Mouse (Mus musculus) yolk sac, embryonic 10.5 days (tissue): Measurements from ENCODE around the gene Ccdc54.

Experiments
- DNase-seq: peaks from one replicate; pipeline ENCODE4 v3.0.0-alpha.2; 2017; ENCODE audit warnings: low spot score

Gene Ccdc54

DNA sequence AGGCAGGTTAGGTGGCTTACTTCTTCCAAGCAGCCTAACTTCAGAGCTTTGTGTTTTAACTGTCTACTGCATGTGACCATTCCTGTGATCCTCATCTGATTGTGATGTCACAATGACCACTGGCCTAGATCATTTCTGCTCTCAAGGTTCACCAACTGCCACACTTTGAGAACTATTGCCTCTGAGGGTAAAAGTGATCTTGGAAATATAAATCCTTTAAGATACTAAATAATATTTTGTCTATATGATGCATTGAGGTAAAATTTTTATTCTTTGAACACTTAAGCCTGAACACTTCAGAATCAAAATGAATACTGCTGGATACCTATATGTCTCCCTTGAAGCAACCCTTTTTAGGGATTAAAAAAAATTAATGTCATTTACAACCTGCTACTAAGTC lies at the start of gene Ccdc54:
Ccdc54 (minus strand) TSS at position 101 of the 400 bp plus-strand sequence.
- DNase-seq = no peak

DNA sequence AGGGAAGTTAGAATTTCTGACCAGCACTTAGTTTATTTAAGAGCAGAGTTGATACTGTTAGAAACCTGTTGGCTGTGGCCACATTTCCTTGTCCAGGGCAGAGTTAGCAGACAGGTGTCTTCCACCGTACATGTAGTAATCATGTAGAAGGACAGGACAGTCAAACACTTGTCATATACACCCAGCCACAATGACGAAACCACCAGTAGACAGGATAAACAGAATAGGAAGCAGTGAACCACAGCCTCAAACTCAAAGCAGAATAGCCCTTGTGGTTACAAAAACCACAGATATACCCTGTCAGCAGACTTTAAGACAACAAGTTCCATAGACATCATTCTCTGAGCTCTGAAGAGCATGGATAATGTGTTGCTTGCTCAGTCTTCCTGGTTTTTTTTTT lies 41.6 kb upstream of the Ccdc54 start:
- DNase-seq = no peak

DNA sequence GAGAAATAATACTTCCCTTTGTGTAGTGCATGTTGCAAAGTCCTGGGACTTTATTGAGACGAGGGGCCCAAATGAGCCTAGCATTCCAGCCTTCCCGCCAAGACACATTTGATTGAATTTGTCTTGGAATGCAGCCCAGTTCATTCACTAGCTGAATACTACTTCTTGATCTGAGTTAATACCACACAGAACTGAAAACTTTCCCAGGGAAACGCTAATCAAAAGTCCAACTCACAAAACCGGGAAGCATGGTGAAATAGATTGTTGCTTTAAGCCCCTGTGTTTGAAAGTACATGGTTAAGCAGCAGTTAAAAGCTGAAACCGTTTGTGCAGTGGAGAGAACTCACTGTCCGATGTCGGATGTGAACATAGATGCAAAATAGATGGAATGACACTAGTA lies 24.6 kb upstream of the Ccdc54 start:
- no peak for DNase-seq

DNA sequence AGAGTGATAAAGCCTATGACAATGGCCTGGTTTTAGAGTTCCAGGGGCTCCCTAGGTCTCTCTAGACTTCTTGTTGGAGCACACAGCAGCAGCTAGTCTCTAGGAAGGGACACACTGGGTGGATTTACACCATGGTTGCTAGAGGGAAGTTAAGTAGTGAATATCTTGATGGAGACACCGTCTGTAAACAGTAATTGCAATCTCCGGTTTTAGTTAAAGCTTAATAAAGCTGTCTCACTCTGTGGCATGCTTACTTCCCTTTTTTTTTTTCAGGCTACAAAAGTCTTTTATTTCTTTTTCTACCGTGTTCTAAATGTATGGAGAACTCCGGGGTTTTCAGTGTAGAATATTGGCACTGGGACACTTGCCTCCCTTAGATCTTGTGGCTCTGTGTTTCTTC lies 22.0 kb upstream of the Ccdc54 start:
- no peak for DNase-seq

DNA sequence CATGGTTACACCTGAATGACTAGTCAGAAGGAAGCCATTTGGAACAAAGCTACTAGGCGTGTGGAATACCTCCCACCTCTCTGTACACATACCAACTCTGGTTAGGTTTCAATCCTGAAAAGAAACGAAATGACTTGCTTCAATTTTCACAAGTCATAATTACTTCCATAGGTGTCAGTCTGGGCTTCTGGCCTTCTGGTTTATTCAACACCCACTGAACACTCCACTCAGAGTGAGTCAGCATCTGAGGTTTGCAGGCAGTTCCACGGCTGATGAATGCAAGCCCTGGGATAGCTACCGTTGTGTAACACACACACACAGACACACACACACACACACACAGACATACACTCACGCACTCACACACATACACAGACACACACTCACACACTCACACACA lies 19.6 kb upstream of the Ccdc54 start:
- DNase-seq = no peak

DNA sequence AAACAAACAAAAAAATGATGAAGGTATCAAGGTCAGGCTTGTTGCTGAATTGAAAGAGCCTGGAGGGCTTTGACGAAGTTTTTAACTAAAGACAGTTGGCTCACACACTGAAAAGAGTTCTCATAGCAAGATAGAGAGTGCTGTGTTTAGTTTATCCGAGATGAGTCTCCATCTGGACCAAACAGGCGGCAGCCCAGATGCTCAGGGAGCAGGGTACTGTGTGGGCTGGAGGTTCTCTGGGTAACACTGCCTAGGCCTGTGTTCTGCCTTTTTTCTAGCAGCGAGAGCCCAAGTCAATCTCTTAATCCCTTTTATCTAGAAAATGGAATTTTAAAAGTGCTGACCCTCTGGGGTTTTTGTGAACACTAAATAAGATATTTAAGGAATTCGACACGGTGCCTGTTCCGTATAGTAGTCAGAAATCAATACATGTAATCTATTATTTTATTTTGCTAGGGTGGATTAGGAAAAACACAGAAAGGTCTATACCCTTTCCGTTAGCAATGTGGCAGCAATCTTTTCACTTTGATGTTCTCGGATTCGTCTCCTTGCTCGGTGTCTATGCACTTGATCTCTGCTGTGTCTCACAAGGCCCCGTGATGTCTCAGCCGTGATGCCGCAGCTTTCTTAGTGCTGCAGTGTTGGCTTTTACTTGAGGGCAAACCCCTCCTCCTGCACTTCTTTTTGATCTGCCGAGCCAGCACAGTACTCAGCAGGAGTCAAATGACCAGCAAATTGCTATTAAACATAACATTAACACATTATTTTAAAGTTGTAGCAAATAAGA lies 17.0 kb upstream of the Ccdc54 start:
- DNase-seq = peak; percentile 50

DNA sequence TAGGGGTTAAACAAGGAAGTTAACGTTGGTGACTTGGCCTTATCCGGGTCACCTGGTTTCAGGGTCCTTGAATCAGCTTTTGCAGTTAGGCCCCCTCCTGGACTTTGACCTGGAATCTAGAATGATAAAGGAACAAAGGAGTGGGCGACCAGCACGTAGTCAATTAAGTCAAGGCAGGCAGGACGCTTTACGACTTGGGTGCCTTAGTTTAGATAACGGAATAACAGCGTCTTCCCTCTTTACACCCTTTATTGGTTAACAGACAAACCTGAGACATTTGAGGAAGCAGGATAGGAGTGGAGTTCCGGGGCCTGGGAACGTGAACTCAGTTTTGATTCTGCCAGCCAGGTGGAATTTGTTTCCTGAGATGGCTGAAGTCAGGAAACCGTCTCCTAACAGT lies 13.9 kb upstream of the Ccdc54 start:
- DNase-seq = no peak

DNA sequence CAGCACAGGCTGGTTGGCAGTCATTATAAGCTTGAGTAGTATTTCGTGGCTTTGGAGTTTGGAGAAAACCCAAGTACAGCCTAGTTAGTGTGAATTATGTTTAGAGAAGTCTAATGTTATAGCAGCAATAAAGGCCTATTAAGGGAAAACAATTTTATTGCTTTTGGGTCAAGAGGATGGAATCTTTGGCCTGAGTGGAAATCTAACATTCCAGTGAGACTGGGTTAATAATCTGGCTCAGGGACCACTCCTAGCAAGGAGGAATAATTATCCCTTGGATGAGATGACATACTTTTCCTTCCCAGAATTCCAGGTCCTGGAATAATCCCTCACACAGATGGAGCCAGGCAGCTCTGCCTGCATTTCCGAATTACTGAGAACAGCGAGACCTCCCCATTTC lies 11.0 kb upstream of the Ccdc54 start:
- DNase-seq = no peak

DNA sequence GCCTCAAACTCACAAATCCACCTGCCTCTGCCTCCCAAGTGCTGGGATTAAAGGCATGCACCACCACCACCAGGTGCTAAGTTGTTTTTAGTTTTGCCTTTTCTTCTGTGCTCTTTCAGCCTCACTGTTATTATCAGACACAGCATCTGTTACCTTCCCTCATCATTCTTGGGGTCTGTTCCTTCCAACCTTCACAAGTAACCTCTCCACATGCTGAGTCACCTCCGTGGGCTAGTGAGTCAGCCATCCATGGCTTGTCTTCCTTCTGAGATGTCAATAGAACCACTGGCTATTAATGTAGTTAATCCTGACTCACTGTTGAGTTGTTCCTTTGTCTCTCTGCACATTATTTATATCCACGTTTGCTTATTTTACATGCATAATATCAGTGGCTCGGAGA lies 9.7 kb upstream of the Ccdc54 start:
- DNase-seq = no peak

DNA sequence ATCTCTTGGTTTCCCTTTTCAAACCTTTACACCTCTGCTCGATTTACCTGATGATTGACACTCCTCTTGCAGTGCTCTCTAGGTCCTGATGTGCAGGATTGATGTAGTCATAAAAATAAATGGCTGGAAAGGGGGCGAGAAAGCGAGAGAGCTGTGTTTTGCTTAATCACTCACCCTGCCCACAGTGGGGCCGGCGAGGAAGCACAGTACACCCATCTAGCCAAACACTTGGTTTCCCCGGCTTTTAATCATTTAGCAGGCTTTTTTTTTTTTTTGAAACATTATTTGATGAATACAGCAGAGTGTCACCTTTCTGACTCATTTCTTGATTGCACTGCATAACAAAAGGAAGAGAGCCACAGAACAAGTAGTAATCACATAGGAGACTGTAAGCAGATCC lies 5.7 kb upstream of the Ccdc54 start:
- no peak for DNase-seq

DNA sequence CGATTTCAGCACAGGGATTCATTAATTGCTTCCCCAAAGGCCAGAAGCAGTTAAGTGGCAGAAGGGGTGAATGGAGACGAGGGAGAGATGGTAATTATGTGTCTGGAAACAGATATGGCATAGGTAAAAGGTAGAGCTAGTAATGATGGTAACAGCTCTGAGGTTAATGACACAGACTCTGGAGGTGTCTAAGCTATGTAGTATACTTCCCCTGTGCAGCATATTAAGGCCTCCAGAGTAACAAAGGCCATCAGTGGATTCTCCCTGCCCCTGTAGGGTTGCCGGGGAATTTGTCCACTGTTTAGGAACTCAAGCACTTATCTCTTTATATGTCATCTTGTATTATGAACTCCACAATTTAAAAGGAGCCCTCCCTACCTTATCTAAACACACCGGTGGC lies 5.2 kb upstream of the Ccdc54 start:
- DNase-seq = no peak

DNA sequence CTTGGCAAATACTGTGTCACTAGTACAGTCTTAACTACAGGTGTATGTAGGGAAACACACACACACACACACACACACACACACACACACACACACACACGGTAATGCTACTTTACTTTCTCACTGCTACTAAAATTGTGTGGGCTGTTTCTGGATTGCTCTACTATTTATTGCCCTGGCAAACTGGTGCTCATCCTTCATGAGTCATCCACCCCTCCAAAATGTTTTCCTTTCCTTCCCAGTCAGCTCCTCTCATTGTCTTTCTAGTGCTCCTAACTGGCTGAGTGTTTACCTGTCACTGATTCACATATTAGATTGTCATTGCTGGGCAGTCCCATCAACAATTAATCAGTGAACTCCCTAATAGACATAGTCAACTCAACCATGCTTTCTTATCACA lies 3.9 kb upstream of the Ccdc54 start:
- DNase-seq = no peak

DNA sequence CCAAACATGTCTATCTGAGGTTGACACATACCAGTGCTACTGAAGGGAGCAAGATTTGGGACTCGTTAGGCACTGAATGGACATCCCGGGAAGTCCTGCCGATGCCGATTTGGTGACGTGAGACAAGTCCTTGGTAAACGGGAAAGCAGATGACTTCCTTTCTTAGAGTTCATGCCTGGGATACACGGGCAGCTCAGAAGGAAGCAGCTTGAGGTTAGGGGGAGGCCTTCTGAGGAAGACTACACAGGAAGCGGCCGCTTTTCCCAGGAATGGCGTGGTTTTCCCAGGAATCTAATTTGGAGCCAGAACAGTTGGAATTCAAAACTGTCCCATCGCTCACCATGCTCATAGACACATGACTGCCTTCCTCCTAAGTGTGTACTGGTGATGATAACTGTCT lies 2.4 kb upstream of the Ccdc54 start:
- no peak for DNase-seq

DNA sequence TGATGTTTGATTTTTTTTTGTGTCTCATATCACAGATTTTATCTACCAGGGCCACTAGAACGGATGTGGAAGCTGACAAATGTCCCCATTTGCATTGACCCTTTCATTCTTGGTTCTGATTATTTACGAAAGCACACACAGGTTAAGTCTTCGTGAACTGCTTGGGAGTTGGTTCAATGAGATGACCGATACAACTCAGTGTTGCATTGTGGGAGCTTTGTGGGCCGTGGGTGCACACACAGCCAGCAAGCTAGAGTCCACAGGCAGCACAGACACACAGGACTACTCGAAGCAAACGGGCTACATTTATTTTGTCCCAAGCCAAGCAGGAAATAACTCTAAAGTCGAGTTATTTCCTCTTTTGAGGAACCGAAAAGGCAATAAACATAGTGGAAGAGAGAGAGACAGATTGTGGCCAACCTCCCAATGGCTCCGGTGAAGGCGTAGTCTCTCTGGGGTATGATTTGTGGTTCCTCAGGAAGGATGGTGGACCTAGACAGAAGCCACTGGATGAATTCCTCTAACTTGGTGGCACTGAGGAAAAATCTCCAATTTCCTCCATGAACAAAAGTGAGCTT lies 1.3 kb downstream of the Ccdc54 start:
- DNase-seq = no peak

DNA sequence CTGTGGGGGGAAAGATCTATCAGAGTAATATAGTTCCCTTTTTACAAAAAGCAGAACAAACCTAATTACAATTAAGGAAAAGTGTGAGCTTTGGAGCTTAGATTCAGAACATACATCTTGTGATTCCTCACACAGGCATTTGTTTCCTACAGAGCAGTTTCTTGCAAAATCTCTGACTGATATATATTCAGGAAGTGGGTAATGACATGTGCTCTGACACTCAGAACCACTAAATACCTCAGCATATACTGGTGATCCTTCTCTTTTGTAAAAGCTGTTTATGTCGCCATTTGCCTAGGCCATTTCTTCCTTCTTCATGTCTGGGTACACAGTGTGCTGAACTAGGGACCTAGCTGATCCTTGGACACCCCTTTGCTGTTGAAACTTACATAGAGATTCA lies 2.8 kb downstream of the Ccdc54 start:
- no peak for DNase-seq

DNA sequence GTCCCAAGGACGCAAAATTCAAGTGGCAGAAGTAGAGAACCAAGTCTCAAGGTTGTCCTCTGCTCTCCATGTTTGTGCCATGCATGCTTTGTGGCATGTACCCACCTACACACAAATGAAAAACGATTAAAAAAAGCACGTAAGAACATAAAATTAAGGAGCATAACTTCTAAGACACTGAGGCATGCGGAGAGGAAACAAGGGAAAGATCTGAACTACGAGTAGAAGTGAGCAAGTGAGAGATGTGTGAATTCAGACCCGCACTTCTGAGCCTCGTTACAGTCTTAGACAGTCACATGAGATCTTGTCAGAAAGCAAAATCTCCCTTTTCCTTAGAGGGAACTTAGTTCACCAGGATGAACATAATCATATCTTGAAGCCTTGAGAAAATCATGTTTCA lies 3.8 kb downstream of the Ccdc54 start:
- DNase-seq = no peak

DNA sequence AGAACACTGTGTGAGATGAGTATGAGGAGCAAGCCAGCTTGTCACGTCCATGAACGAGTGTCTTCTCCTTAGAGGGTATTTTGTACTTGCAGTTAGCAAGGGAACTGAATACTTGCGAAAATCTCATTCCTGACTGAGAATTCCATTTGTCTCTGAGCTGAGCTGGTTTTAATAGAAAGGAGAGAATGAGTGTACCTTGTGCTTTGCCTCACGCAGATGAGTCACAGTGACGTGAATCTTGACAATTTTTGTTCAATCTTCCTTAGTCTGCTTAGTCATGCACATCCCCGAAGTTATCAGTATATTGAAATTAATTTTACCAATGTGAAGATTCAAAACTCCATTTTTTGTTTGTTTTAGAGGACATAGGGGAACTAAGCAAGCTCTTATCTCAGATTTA lies 12.6 kb downstream of the Ccdc54 start:
- DNase-seq = no peak

DNA sequence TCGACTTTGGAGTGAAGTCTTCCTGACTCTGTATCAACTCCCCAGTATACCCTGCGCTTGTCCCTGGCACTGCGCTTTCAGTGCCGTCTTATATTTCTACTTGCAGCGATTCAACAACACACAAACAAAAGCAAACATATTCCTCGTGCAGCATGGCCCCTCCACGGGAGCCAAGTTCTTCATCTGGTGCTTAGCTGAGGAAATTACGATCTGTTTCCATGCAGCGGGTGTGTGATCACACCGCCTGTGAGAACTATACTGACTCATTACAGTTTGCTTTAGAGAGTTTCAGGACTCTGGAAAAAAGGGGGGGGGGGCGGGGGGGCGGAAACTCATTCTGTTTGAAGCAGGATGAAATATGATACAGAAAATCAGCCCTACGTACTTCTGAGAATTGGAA lies 18.4 kb downstream of the Ccdc54 start:
- DNase-seq = no peak

DNA sequence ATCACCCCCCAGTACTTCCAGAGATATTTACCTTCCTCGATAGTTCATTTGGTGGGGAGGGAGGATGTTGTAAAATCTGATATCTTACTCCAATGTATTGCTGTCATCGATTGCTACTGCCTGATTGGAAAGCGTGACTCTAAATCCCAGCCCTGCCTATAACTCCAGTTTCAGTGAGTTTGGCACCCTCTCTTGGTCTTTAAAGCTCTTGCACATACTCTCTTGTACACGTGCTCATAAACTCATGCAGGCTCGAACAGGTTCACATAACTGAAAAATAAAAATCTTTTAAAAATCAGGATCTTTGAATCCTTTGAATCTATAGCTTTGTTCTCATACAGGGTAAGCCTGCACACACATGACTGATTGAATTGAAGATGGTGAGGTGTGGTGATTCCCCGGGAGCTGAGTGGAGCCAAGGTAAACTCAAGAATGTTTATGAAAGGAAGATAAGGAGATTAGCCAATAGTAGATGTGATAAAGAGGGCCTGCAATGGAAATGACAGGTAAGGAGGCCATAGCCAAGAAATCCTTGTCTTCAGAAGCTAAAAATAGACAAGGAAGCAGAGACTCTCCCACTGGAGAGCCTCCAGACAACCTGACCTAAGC lies 31.7 kb downstream of the Ccdc54 start:
- no peak for DNase-seq

DNA sequence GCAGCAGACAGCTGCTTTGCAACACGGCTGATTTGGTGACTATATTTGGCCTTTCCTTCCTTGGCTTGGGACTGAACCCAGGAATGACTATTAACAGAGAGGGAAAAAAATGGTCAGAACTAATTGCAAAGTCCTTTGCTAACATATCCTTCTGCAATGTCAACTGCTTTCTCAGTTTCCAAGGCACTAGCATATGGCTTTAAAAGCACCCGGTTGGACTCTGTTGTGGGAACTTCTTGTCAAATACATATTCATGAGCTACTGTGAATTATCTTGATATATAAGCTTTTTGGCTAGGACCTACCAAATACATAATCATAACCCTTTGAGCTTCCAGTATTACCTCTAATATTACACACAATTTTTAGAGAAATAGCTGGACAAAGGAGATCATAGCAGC lies 37.1 kb downstream of the Ccdc54 start:
- DNase-seq = no peak

DNA sequence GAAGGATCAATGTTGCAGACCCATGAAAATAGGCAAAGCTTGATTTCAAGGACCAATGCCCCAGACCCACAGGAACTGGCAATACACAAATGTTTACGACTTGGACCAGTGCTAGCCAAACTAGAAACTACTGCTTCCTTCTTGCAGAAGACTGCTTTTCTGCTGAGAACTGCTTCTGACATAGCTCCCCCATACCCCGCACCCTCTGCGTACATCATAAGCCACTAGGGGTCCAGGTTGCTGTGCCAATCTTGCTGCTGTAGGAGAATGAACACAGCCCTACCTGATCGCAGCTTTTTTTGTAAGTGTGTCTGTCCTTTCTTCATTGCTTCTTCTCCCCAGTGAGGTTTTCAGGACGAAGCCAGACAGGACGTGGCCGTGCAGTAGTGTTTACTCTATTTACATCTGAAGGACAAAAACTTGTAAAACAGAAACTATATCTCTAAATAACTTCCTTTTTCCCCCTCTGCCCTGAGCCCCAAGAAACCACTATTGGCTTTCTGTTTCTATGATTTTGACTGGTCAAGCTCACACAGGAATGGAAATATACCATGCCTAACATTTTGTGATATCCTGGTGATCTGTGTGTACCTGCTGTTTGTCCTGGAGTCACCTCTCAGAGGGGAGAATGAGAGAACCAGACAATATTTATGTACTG lies 39.0 kb downstream of the Ccdc54 start:
- DNase-seq = no peak

DNA sequence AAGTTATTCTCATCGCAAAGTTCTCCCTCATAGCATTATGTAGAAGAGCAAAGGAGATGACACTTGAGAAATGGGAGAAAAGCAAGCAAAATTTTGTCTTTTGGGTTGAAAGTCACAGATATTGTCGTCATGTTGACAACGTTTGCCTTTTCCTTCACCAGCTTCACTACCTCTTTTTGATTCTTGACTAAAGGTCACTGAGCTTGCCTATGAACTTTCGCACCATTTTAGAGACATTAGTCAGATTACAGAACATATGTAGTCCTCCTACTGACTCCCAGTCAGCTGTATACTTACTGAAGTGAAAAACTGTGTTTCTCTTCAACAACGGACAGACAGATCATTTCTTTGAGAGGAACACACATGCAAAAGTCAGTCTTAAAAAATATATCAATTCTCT lies 40.0 kb downstream of the Ccdc54 start:
- DNase-seq = no peak
